Mouse (Mus musculus): ENCODE measurements around the gene Pcnx. TPM values are rescaled to one million over a fixed set of nuclear protein-coding genes. Genes with fewer than 3 reads are reported as not detected.

Pcnx gene
- polyA plus RNA-seq, 2 experiments = 0.71 to 2.4 TPM

- 47% methylated on average over 5 of the region's 5 CpGs for WGBS (ENCODE audit: insufficient replicate concordance)
- TF ChIP-seq EP300 (IDR thresholded peaks at IDR 0.05; ENCODE audit: low read depth) (no peak), CTCF (IDR thresholded peaks at IDR 0.05; ENCODE audit: low read depth) (no peak)
- ATAC-seq (ENCODE audit: insufficient read depth) (no peak), DNase-seq (ENCODE audit: low read depth in 3 of 3, low spot score in 3 of 3) (no peak)
- Histone ChIP-seq H3K27me3 (ENCODE audit: control insufficient read depth, insufficient read depth, low read length) (no peaks in the 10 kb centered on the region), H3K4me2 (ENCODE audit: low read depth) (no peak overlapping the region), H3K9ac (replicated peaks) (no peak overlapping the region), H3K36me3 (replicated peaks; ENCODE audit: control insufficient read depth, insufficient read depth, low read depth) (no peaks in the 10 kb centered on the region), H3K27ac (no peak overlapping the region), H3K9me3 (ENCODE audit: control insufficient read depth, low read length) (no peaks in the 10 kb centered on the region), H3K4me3 (ENCODE audit: insufficient read depth in 1 of 2, low read depth in 2 of 2, low read length in 2 of 2) (no peak overlapping the region), H3K4me1 (replicated peaks; ENCODE audit: control insufficient read depth in 2 of 2, insufficient read depth in 2 of 2, low read length in 1 of 2) (no peaks in the 10 kb centered on the region)
Measured at GRCm38 (mm10) chr12:81933430-81933829, 73.6 kb downstream of the Pcnx start.

- no peak for TF ChIP-seq EP300 (IDR thresholded peaks at IDR 0.05; ENCODE audit: low read depth)
- H3K27ac ChIP-seq = no peak overlapping the region
- no peak overlapping the region for H3K9ac ChIP-seq (replicated peaks)
- 62% methylated on average over 5 of the region's 5 CpGs for WGBS (ENCODE audit: insufficient replicate concordance)
- DNase-seq (ENCODE audit: low read depth in 3 of 3, low spot score in 3 of 3) (no peak), ATAC-seq (ENCODE audit: insufficient read depth) (no peak)
- H3K4me3 ChIP-seq (ENCODE audit: insufficient read depth in 1 of 2, low read depth in 2 of 2, low read length in 2 of 2) = no peak overlapping the region
- H3K36me3 ChIP-seq (replicated peaks; ENCODE audit: control insufficient read depth, insufficient read depth, low read depth) = no peaks in the 10 kb centered on the region
- H3K4me1 ChIP-seq (replicated peaks; ENCODE audit: control insufficient read depth in 2 of 2, insufficient read depth in 2 of 2, low read length in 1 of 2) = no peaks in the 10 kb centered on the region
- H3K4me2 ChIP-seq (ENCODE audit: low read depth) = no peak overlapping the region
- no peaks in the 10 kb centered on the region for H3K27me3 ChIP-seq (ENCODE audit: control insufficient read depth, insufficient read depth, low read length)
- H3K9me3 ChIP-seq (ENCODE audit: control insufficient read depth, low read length) = no peaks in the 10 kb centered on the region
Measured at GRCm38 (mm10) chr12:81934510-81934909, 74.7 kb downstream of the Pcnx start.

- Histone ChIP-seq H3K27me3 (ENCODE audit: control insufficient read depth, insufficient read depth, low read length) (no peaks in the 10 kb centered on the region), H3K4me2 (ENCODE audit: low read depth) (no peak overlapping the region), H3K9me3 (ENCODE audit: control insufficient read depth, low read length) (no peaks in the 10 kb centered on the region), H3K4me1 (replicated peaks; ENCODE audit: control insufficient read depth in 2 of 2, insufficient read depth in 2 of 2, low read length in 1 of 2) (no peaks in the 10 kb centered on the region), H3K4me3 (ENCODE audit: insufficient read depth in 1 of 2, low read depth in 2 of 2, low read length in 2 of 2) (no peak overlapping the region), H3K9ac (replicated peaks) (no peak overlapping the region), H3K36me3 (replicated peaks; ENCODE audit: control insufficient read depth, insufficient read depth, low read depth) (no peaks in the 10 kb centered on the region), H3K27ac (no peak overlapping the region)
- DNase-seq (ENCODE audit: low read depth in 3 of 3, low spot score in 3 of 3) (no peak), ATAC-seq (ENCODE audit: insufficient read depth) (no peak)
- TF ChIP-seq CTCF (IDR thresholded peaks at IDR 0.05; ENCODE audit: low read depth) (no peak), EP300 (IDR thresholded peaks at IDR 0.05; ENCODE audit: low read depth) (no peak)
- whole genome bisulfite sequencing (ENCODE audit: insufficient replicate concordance) = 65% methylated on average over 4 of the region's 4 CpGs
Measured at GRCm38 (mm10) chr12:81936066-81936465, 76.2 kb downstream of the Pcnx start.

GRCm38 (mm10) chr12:81941191-81941590 is 81.4 kb downstream of the Pcnx start:
- Histone ChIP-seq H3K27me3 (ENCODE audit: control insufficient read depth, insufficient read depth, low read length) (no peaks in the 10 kb centered on the region), H3K36me3 (replicated peaks; ENCODE audit: control insufficient read depth, insufficient read depth, low read depth) (no peaks in the 10 kb centered on the region), H3K9me3 (ENCODE audit: control insufficient read depth, low read length) (no peaks in the 10 kb centered on the region), H3K4me2 (ENCODE audit: low read depth) (no peak overlapping the region), H3K9ac (replicated peaks) (no peak overlapping the region), H3K27ac (no peak overlapping the region), H3K4me3 (ENCODE audit: insufficient read depth in 1 of 2, low read depth in 2 of 2, low read length in 2 of 2) (no peak overlapping the region), H3K4me1 (replicated peaks; ENCODE audit: control insufficient read depth in 2 of 2, insufficient read depth in 2 of 2, low read length in 1 of 2) (0 out of 4 replicates have a peak, but pooled peaks cover 0 to 2% of the 10 kb centered on the region in 2 experiments)
- no peak for ATAC-seq (ENCODE audit: insufficient read depth)
- WGBS (ENCODE audit: insufficient replicate concordance) = 63% methylated on average over 9 of the region's 9 CpGs
- TF ChIP-seq EP300 (IDR thresholded peaks at IDR 0.05; ENCODE audit: low read depth) (no peak), CTCF (IDR thresholded peaks at IDR 0.05; ENCODE audit: low read depth) (0 out of 2 replicates have a peak, but pooled peaks have one; percentile 4)
- no peak for DNase-seq (ENCODE audit: low read depth in 3 of 3, low spot score in 3 of 3)

GRCm38 (mm10) chr12:81943331-81944062 is 83.7 kb downstream of the Pcnx start:
- Histone ChIP-seq H3K27ac (no peak overlapping the region), H3K4me3 (ENCODE audit: insufficient read depth in 1 of 2, low read depth in 2 of 2, low read length in 2 of 2) (no peak overlapping the region), H3K4me1 (replicated peaks; ENCODE audit: control insufficient read depth in 2 of 2, insufficient read depth in 2 of 2, low read length in 1 of 2) (0 out of 4 replicates have a peak, but pooled peaks cover 0 to 2% of the 10 kb centered on the region in 2 experiments), H3K9me3 (ENCODE audit: control insufficient read depth, low read length) (no peaks in the 10 kb centered on the region), H3K27me3 (ENCODE audit: control insufficient read depth, insufficient read depth, low read length) (no peaks in the 10 kb centered on the region), H3K9ac (replicated peaks) (no peak overlapping the region), H3K4me2 (ENCODE audit: low read depth) (no peak overlapping the region), H3K36me3 (replicated peaks; ENCODE audit: control insufficient read depth, insufficient read depth, low read depth) (no peaks in the 10 kb centered on the region)
- DNase-seq (ENCODE audit: low read depth in 3 of 3, low spot score in 3 of 3) (no peak), ATAC-seq (ENCODE audit: insufficient read depth) (no peak)
- WGBS (ENCODE audit: insufficient replicate concordance) = 72% methylated on average over 12 of the region's 12 CpGs
- TF ChIP-seq EP300 (IDR thresholded peaks at IDR 0.05; ENCODE audit: low read depth) (no peak), CTCF (IDR thresholded peaks at IDR 0.05; ENCODE audit: low read depth) (no peak)
